Mouse (Mus musculus) forebrain, embryonic 14.5 days (tissue): Measurements from ENCODE around the gene Cep57l1. TPM values are rescaled to one million over a fixed set of nuclear protein-coding genes. Genes with fewer than 3 reads are reported as not detected.

Experiments
- ATAC-seq: fragments of 200-750 bp; cut with Nextera tagmentation; 2 replicates; pipeline ENCODE4 v1.8.0; 2017; ENCODE audit warnings: mild to moderate bottlenecking, moderate library complexity
- DNase-seq: peaks from one replicate; pipeline ENCODE4 v3.0.0-alpha.2; 2015; ENCODE audit warnings: low spot score
- H3K27ac ChIP-seq: fragments of 300-500 bp; sonication (generic); 2 replicates; pipeline ENCODE4 v1.5.1; 2014; ENCODE audit warnings: low read depth, mild to moderate bottlenecking, control low read depth, low read length, moderate library complexity
- H3K27me3 ChIP-seq: fragments of 300-500 bp; sonication (generic); replicated peaks from 2 replicates; pipeline ENCODE4 v1.6.1; 2014; ENCODE audit warnings: low read length, control low read depth, mixed read lengths; ENCODE audit not compliant: control insufficient read depth, insufficient read depth
- H3K36me3 ChIP-seq: fragments of 300-500 bp; sonication (generic); 2 replicates; pipeline ENCODE4 v1.6.1; 2014; ENCODE audit warnings: low read length, control low read depth; ENCODE audit not compliant: control insufficient read depth, insufficient read depth
- H3K4me1 ChIP-seq: fragments of 300-500 bp; sonication (generic); 2 replicates; pipeline ENCODE4 v1.6.1; 2014; ENCODE audit warnings: antibody characterized with exemption, low read length, control low read depth; ENCODE audit not compliant: control insufficient read depth, insufficient read depth
- H3K4me2 ChIP-seq: fragments of 300-500 bp; sonication (generic); 2 replicates; pipeline ENCODE4 v1.6.1; 2014; ENCODE audit warnings: mild to moderate bottlenecking, control low read depth, low read length
- H3K4me3 ChIP-seq: fragments of 300-500 bp; sonication (generic); 2 replicates; pipeline ENCODE4 v1.5.1; 2014; ENCODE audit warnings: low read depth, low read length, control low read depth
- H3K9ac ChIP-seq: fragments of 300-500 bp; sonication (generic); 2 replicates; pipeline ENCODE4 v1.6.1; 2014; ENCODE audit warnings: mild to moderate bottlenecking, low read length, control low read depth, moderate library complexity
- H3K9me3 ChIP-seq: fragments of 300-500 bp; sonication (generic); replicated peaks from 2 replicates; pipeline ENCODE4 v1.6.1; 2016; ENCODE audit warnings: low read length, control low read depth, mixed read lengths; ENCODE audit not compliant: control insufficient read depth
- WGBS: fragments of 180-500 bp; shearing (Covaris S2); extraction: QIAGEN DNeasy Blood & Tissue Kit; methylation state at CpG from one replicate; pipeline ENCODE4 v1.1.7; 2014; 5-methylcytosine and 5-hydroxymethylcytosine counted together
- polyA plus RNA-seq: library from polyadenylated mRNA; unstranded; fragments of >200 nt; fragmentation: Nextera tagmentation; extraction: Ambion mirVana; gene quantifications from 2 replicates; pipeline ENCODE4 v1.2.1, GENCODE M21; 2014

The Cep57l1 gene
- polyA plus RNA-seq, 1 experiment from 2014 or later: 14.8 TPM

DNA sequence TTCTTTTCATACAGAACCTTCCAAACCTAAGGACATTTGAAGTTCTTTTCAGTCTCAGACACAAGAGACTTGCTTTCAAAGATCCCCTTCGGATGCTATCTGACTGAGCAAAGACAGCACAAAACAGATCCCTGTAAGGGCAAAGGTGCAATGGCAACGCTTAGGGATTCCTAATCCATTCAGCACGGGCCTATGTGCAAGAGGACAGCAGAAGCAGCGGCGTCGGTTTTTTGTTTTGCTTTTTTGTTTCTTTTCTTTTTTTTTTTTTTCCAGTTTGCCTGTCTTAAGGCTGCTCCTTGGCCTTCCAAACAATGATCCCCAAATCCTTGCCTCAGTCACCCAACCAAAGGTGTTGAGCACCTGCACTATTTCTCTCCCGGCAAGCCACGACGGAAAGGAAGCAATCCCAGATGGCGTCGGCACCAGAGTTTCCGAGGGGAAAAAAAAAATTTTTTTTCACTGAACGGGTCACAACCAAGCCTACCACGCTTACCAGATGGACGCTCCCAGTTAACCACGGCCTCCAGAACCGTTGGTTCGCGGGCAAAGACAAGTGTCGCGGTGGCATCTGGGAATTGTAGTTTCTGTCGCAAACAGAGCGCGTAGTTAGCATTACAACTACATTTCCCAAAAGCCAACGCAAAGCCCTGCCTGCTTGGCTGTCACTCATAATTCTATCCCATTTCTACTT lies 446 bp downstream of the Cep57l1 start:
- peaks cover 22% of the 10 kb centered on the region for H3K4me1 ChIP-seq
- DNase-seq (peak; percentile 98), ATAC-seq (peak; percentile 88)
- H3K4me3 ChIP-seq: peak overlapping the region; percentile 75
- 2% methylated on average over 25 of the region's 25 CpGs for WGBS
- peak overlapping the region; percentile 68 for H3K4me2 ChIP-seq
- H3K27me3 ChIP-seq: no peaks in the 10 kb centered on the region
- peak overlapping the region; percentile 94 for H3K27ac ChIP-seq
- H3K36me3 ChIP-seq: no peaks in the 10 kb centered on the region
- H3K9ac ChIP-seq: peak overlapping the region; percentile 81
- H3K9me3 ChIP-seq: no peaks in the 10 kb centered on the region

DNA sequence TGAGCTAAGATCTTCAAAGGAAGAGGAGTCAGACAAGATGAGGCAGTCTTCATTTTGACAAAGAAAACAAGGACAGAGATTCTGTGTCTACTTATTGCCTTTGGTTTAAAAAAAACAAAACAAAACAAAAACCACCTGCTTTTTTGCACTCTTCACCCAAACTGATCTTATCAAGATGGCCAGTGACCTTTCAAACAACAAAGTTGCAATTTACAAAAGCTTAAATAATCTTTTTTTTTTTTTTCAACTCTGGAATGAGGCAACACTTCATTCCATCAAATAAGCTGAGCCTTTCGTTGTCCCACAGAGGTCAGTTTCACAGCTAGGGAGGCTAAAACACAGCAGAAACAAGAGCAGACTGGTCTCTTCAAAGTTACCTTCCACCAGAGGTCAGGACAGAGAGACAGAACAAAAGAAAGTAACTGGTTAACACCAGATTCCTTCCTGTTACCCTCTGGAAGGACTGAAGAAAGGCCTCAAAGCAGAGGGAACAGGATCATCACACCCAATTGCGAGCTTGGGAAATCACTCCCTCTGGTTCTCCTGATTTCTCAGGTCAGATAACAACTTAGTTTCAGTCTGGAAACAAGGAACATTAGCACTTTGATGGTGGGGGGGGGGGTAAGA lies 3.8 kb downstream of the Cep57l1 start:
- Histone ChIP-seq H3K27me3 (no peaks in the 10 kb centered on the region), H3K9me3 (0 out of 2 replicates have a peak, but pooled peaks cover 10% of the 10 kb centered on the region), H3K4me3 (no peak overlapping the region), H3K4me1 (0 out of 2 replicates have a peak, but pooled peaks cover 2% of the 10 kb centered on the region), H3K36me3 (peaks cover 14% of the 10 kb centered on the region; the same call in 1 of the 2 replicates), H3K27ac (no peak overlapping the region), H3K4me2 (no peak overlapping the region), H3K9ac (no peak overlapping the region)
- 93% methylated on average over 2 of the region's 2 CpGs for WGBS
- ATAC-seq (no peak), DNase-seq (no peak)

DNA sequence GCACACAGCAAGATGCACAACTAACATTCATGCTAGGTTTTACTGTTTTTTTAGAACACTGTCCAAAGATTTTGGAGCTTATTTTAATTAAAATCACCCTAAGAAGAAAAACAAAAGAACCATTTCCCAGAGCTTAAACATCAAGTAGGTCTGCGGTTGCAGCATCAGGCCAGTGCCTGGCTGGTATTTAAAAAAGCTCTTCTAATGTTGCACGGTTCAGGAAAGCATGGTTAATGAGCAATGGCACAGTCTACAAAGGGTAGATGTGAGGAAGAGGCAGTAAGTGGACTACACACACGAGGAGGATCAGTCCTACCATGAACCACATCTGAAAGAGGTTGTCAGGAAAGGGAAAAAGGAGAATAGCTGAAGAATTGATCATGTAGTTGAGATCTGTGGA lies 5.0 kb downstream of the Cep57l1 start:
- Histone ChIP-seq H3K9me3 (0 out of 2 replicates have a peak, but pooled peaks cover 10% of the 10 kb centered on the region), H3K4me2 (no peak overlapping the region), H3K27ac (no peak overlapping the region), H3K9ac (no peak overlapping the region), H3K4me3 (no peak overlapping the region), H3K27me3 (no peaks in the 10 kb centered on the region), H3K4me1 (0 out of 2 replicates have a peak, but pooled peaks cover 2% of the 10 kb centered on the region), H3K36me3 (peaks cover 25% of the 10 kb centered on the region; the same call in 1 of the 2 replicates)
- no peak for ATAC-seq
- WGBS: 89% methylated on average over 3 of the region's 3 CpGs
- no peak for DNase-seq

DNA sequence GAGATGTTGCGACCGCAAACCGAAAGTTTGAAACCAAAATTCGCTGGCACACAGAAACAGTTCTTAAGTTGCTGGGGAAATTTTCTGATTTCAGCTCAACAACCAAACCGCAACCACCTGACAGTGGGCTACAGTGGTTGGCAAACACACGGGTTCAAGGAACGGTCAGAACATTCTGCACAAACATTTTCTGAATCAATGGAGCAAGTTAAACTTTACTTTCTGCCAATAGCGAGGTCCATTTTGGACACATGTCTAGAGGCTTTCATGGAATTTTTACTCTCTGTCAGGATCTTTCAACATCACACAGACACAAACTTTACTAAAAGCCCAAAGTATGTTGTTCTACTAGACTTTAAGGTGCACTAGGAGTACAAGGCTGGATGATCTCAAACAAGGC lies 6.2 kb downstream of the Cep57l1 start:
- Histone ChIP-seq H3K4me1 (no peaks in the 10 kb centered on the region), H3K36me3 (peaks cover 31% of the 10 kb centered on the region; the same call in 1 of the 2 replicates), H3K27me3 (no peaks in the 10 kb centered on the region), H3K4me2 (no peak overlapping the region), H3K9me3 (0 out of 2 replicates have a peak, but pooled peaks cover 10% of the 10 kb centered on the region), H3K9ac (no peak overlapping the region), H3K27ac (no peak overlapping the region), H3K4me3 (no peak overlapping the region)
- 98% methylated on average over 8 of the region's 8 CpGs for whole genome bisulfite sequencing
- ATAC-seq: no peak
- no peak for DNase-seq

DNA sequence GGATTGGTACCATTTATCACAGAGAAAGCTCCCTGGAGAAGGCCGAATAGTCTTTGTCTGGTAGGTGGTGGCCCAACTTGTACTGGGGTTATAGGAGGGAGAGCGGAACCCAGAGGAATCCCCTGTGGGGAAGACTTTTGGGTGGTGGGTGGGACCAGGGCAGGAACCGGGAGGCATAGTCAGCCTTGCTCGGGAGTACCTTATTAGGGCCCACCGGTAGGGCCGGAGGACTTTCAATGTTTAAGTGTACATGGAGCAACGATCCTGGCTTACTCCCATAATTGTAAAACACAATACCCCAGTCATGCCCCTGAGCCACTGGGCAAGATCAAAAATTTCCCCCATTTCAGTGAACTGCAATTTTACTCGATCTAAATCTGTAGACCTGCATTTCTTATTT lies 12.4 kb downstream of the Cep57l1 start:
- 97% methylated on average over 8 of the region's 8 CpGs for WGBS
- Histone ChIP-seq H3K9ac (no peak overlapping the region), H3K9me3 (peaks cover 6% of the 10 kb centered on the region; the same call in 1 of the 2 replicates), H3K36me3 (peaks cover 35% of the 10 kb centered on the region; the same call in 1 of the 2 replicates), H3K4me3 (no peak overlapping the region), H3K27ac (no peak overlapping the region), H3K4me1 (no peaks in the 10 kb centered on the region), H3K4me2 (no peak overlapping the region), H3K27me3 (no peaks in the 10 kb centered on the region)
- ATAC-seq: no peak
- no peak for DNase-seq

DNA sequence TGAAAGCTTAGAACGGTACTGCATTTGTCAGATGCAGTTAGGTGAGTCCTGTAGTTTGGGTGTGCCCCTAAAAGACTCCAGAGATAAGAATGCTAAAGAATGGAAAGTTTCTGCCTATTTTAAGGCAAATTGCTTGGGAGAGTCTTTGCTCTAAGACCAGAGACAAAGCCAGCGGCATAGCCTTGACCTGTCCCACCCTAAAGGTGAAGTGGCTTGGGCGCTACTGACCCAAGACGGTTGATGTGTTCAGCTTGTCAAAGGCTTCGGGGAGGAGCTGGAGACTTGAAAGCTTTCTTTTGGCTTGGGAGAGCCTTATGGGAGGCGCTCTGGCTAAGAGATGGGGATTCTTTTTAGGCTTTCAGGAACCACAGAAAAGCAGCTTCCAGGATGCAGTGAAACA lies 17.3 kb downstream of the Cep57l1 start:
- no peak overlapping the region for H3K27ac ChIP-seq
- H3K36me3 ChIP-seq: peaks cover 2% of the 10 kb centered on the region; the same call in 1 of the 2 replicates
- H3K4me3 ChIP-seq: no peak overlapping the region
- WGBS: 93% methylated on average over 6 of the region's 6 CpGs
- H3K4me2 ChIP-seq: no peak overlapping the region
- no peak for ATAC-seq
- no peak overlapping the region for H3K9ac ChIP-seq
- H3K9me3 ChIP-seq: peaks cover 9% of the 10 kb centered on the region; the same call in 1 of the 2 replicates
- H3K4me1 ChIP-seq: no peaks in the 10 kb centered on the region
- DNase-seq: no peak
- H3K27me3 ChIP-seq: no peaks in the 10 kb centered on the region

DNA sequence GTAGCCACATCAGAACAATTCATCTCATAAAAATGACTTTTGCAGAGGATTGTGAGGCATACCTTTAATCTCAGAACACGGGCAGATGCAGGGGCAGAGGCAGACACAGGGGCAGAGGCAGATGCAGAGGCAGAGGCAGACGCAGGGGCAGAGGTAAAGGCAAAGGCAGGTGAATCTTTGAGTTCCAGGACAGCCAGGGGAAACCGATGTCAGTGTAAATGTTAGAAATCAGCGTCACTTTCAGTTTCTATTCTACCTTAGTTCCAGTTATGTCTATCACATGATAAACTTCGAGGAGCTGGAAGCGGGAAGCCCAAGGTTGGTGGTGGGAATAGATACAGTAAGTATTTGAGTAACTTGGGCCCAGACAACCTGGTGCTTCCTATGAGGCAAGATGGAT lies 42.4 kb downstream of the Cep57l1 start:
- DNase-seq (no peak), ATAC-seq (no peak)
- Histone ChIP-seq H3K36me3 (no peaks in the 10 kb centered on the region), H3K4me1 (no peaks in the 10 kb centered on the region), H3K9ac (no peak overlapping the region), H3K27ac (no peak overlapping the region), H3K9me3 (no peaks in the 10 kb centered on the region), H3K4me2 (no peak overlapping the region), H3K27me3 (no peaks in the 10 kb centered on the region), H3K4me3 (no peak overlapping the region)
- 95% methylated on average over 6 of the region's 6 CpGs for whole genome bisulfite sequencing

DNA sequence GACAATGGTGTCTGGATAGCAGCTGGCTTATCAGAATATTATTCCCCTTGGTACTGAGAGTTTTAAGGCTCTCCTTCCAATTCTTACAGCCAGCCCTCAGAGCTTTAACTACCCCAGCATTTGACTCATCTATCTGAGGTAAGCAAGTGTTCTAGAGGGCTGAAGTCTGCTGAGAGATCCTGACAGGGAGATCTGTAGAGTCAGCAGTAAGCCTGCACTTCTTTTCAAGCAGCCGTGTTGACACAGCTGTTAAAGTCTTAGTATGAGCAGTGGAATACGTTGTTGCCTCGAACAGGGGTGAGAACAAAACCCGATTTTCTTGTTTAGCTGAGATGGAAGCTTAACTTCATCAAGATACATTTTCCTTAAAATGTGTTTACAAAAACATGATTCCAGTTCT lies 43.4 kb downstream of the Cep57l1 start:
- Histone ChIP-seq H3K4me1 (no peaks in the 10 kb centered on the region), H3K27ac (no peak overlapping the region), H3K27me3 (no peaks in the 10 kb centered on the region), H3K9me3 (no peaks in the 10 kb centered on the region), H3K4me3 (no peak overlapping the region), H3K9ac (no peak overlapping the region), H3K4me2 (no peak overlapping the region), H3K36me3 (no peaks in the 10 kb centered on the region)
- ATAC-seq (no peak), DNase-seq (peak; percentile 5)
- 90% methylated on average over 4 of the region's 4 CpGs for WGBS

DNA sequence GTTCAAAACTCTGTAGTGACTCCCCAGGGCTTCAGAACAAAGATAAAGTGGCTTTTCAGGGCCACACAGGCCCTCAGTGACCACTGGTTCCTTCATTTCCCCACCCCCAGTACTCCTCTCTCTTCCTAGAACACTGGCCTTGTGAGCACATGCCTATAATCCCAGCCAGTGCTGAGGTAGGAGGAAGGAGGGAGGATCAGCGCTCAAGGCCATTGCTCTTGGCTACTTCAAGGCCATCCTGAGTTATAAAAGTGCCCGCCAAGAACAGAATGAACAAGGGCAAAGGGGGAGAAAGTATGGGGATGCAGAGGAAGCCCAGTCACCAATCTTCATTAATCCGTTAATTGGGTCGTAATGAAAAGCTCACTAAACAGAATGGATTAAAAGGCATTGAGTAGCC lies 44.1 kb downstream of the Cep57l1 start:
- Histone ChIP-seq H3K27me3 (no peaks in the 10 kb centered on the region), H3K4me3 (no peak overlapping the region), H3K27ac (no peak overlapping the region), H3K36me3 (no peaks in the 10 kb centered on the region), H3K4me2 (no peak overlapping the region), H3K9me3 (no peaks in the 10 kb centered on the region), H3K9ac (no peak overlapping the region), H3K4me1 (no peaks in the 10 kb centered on the region)
- DNase-seq (no peak), ATAC-seq (no peak)
- 90% methylated on average over 4 of the region's 4 CpGs for WGBS
